Mouse (Mus musculus) hindlimb bud, embryonic 11.5 days (tissue): ENCODE data around the gene Apol7b.
"Not testable (repeated sequence)": the region's sequence is repeated elsewhere in the genome, so short reads cannot be mapped to it uniquely, and the experiment has no call there.

Experiments
- DNase-seq: peaks from one replicate; pipeline ENCODE4 v3.0.0-alpha.2; 2012; ENCODE audit warnings: low read depth, low spot score; ENCODE audit errors: extremely low spot score

Gene Apol7b

DNA sequence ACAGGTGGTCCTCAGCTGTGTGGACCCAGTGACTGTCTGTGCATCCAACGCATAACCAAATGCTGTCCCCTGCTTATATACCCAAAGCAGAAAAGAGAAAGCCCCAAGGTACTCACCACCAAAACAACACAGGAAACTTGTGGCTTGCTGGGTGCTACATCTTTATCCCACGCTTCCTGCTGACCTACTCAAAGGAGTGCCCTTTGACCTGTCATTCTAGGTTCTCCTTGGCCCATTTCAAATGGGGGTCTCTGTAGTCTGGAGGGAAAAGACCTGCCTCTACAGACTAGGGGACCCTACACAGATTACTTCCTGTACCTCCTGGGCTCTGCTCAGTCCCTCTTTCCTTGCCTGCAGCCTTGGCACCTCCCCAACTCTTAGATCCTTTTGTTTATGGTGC, at the start of gene Apol7b:
TSS of gene Apol7b (minus strand) at position 101 of the 400 bp plus-strand sequence.
- DNase-seq: not testable (repeated sequence)

DNA sequence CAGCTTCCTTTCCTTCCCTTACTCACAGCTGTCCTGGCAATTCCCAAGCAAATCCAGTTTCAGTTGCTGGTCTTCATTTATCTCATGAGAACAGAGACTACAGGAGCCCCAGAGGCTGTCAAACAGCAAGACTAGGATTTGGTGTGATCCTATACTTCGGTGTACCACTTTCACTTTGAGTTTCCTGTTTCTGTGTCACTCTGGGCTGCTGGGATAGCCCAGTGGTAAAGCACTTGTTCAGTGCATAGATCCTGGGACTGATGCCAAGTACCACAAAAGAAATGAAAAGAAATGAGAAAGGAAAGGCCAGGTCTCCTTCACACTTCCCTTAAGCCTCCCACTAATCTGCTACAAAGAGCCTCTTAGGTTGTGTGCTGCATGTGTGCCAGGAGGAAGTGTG, 47.4 kb upstream of the Apol7b start:
- not testable (repeated sequence) for DNase-seq

DNA sequence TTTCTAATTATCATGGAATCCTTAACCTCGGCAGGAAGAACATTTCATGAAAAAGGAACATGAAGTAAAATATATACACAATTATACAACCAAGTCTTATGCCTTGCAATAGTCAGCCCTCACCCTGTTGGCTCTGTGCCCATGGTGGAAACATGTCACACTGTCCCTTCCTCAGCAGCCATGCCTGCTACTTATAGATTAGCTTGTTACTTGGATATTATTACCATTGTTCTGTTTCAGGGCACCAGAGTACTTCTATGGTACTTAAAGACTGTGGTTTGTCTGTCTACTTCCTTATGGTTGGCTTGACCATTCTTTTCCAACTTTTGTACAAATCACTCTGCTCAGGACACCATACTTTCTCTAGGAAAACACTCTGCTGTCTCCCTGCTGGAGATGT, 45.9 kb upstream of the Apol7b start:
- not testable (repeated sequence) for DNase-seq

DNA sequence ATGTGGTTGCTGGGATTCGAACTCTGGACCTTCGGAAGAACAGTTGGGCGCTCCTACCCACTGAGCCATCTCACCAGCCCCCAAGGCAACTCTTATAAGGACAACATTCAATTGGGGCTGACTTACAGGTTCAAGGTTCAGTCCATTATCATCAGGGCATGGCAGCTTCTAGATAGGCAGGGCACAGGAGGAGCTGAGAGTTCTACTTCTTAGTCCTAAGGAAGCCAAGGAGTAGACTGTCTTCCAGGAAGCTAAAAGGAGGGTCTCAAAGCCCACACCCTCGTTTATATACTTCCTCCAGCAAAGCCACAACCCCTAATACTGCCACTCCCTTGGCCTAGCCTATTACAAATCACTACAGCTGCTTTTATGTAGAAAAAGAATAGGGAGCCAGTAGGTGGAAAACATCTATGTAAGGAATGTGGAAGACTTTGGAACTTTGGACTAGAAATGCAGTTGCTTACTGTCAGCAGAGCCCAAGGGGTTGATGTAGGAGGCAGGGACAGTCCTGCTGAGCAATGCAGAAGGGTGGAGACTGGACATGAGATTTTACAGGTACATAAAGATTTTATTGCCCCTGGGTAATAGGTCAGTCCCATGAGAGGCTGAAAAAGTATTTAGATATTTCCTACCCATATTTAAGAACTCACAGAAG, 35.0 kb upstream of the Apol7b start:
- no peak for DNase-seq

DNA sequence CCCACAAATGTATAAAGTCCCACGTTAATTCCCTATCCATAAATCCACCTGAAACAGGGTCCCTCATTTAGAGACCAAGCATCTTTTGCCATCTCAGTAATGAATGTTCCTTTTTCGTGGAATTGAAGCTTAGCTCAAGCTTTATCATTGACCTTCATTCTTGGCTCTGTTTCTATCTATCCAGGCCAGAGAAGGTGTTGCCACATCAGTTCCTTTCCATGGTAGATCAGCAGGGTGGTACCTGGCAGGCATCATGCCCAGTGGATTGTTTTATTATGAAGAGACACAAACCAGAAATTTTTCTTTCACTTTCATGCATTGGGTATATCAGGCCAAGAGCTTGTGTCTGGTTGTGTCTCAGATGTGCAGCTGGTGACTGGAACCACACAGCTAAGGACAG, 29.4 kb upstream of the Apol7b start, which contains the start of gene Apol10a:
TSS of gene Apol10a (plus strand) at position 355 of the 400 bp plus-strand sequence.
- DNase-seq: not testable (repeated sequence)

DNA sequence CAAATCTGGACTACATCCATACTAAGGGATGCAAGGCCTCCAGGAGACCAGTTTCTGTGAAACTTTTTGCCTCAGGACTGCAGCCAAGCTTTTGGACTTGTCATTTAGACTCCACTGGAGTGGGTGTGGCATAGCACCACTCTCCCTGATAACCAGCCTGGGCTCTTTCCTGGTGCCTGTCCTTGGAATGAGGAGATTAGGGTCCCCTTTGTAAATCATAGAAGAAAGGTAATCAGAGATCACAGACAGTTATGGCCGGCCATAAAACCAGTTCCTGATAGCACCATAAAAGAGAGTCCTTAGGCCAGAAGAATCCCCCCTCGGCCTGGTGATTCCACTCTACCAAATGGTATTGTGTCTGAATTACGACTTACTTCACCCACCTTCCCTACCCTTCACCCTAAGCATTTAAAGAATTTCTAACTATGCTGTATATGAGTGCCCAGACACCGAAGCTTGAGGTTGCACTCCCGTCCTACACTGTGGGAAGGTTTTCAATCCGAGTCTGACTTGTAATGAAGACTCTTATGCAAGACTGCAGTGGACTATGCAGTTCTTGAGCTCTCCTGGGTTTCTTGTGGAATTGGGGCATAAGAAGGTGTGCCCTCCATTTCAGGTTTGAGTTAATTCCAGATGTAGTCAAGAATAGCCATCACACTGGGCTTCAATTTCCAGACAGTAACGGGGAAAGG, 27.6 kb upstream of the Apol7b start:
- not testable (repeated sequence) for DNase-seq

DNA sequence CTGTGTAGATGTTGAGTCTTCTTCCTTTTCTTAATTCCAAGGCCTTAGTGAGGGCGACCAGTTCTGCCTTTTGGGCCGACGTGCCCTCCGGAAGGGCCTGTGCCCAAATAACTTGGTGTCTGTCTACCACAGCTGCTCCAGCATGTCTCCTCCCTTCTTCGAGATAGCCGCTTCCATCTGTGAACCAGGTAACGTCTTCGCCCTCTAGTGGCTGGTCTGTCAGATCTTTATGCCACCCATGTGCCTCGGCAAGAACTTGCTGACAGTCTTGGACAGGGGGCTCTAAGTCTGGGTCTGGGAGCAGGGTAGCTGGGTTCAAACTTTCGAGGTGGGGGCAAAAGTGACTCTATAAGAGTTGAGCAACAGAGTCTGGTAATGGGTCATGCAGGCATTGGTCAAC, 2.6 kb upstream of the Apol7b start:
- not testable (repeated sequence) for DNase-seq

DNA sequence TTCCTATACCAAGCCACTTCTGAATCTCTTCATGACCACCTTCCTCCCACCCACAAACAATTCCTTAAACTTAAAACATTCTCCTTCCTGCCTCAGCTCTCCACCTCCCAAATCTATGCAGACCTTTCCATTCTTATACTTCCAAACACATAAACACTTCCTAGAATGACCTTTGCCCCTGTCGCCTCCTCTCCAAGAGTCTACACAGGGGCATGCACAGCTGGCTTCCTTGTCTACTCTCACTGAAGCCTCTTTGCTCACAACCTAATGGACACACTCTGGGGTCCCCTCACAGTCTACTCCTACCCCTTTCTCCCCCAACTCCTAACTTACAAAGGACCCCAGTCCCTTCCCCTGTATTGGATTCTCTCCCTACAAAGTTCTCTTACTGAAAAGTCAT, 1.6 kb downstream of the Apol7b start:
- not testable (repeated sequence) for DNase-seq

DNA sequence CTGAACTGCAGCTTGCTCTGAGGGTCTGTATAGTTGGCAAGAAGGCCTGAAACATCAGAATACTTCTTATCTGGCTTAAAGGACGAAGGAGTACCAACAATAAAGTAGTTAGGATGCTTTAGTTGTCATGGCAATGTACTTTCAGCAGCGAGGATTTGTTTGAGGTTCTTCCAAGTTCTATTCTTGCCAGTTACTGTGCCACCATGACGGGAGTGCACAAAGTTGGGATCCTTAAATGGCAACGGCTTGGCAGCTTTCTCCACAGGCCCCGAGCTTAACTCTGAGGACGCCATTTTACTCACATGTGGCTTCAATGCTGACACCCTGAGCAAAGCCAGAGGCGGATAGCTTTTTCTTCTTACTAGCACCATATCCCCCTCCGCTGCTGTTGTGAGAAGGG, 2.5 kb downstream of the Apol7b start:
- DNase-seq: not testable (repeated sequence)

DNA sequence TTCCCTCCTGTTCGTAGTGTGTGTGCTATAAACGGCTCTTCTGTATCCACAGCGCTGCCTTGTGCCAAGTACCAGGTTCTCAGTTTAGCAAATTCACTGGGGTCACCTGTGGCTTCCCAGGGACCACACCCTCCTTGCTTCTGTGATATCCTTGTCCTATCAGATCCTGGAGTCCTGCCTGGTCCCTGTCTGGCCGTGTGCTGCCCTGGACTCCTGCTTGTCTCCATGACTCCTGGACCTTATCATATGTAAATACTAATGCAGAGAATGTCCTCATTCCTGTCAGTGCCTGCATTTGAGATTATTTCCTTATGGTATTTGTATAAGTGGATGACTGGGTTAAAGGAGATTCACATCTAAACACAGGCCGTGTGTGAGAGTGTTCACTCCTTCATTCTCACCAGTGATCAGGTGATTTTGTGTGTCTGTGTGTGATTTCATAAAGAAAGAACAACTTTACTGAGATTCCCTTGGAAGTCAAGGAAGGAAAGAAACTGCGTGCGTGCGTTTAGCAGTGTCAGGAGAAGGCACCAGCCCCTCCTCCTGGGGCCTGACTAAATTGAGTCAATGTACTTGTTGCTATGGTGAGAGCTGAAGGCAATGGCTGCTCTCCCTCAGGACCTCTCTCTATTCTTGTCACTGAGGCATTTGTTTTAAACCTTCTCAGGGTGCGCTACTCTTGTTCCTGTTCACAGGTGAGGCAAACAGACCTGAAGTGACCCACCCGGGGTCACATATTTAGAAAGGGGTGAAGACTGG, 18.4 kb downstream of the Apol7b start:
- DNase-seq: not testable (repeated sequence)

DNA sequence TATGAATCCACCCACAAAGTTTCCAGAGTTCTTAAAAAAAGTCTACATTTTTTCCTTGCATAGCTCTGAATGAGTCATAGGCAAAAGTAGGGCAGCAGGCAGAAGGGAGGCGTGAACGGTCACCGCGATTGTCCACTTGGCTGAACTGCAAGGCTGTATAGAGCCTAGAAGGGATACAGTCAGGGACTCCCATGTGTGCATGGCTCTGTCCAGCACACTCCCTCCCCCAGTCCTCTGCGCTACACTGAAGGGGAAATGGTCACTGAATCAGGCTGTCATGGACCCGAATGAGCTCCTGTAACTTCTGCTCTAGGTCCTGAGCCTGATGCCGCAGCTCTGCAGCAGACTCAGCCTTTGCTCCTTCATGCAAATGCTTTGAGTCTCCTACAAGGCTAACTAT, 24.4 kb downstream of the Apol7b start:
- not testable (repeated sequence) for DNase-seq

DNA sequence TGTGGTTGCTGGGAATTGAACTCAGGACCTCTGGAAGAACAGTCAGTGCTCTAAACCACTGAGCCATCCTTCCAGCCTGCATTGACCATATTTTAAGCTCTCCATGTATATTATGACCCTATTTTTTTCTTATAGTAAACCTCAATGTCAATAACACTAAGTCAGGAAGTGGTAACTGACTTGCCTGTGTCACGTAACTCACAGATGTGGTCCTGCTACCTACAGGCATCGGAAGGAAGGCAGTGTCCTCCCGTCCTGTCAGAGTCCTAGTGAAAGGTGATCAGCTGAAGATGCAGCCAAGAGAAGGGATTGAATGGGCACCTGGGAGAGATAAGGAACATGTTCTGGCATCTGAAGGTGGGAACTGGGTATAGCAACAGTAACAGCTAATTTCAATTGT, 27.6 kb downstream of the Apol7b start:
- not testable (repeated sequence) for DNase-seq

DNA sequence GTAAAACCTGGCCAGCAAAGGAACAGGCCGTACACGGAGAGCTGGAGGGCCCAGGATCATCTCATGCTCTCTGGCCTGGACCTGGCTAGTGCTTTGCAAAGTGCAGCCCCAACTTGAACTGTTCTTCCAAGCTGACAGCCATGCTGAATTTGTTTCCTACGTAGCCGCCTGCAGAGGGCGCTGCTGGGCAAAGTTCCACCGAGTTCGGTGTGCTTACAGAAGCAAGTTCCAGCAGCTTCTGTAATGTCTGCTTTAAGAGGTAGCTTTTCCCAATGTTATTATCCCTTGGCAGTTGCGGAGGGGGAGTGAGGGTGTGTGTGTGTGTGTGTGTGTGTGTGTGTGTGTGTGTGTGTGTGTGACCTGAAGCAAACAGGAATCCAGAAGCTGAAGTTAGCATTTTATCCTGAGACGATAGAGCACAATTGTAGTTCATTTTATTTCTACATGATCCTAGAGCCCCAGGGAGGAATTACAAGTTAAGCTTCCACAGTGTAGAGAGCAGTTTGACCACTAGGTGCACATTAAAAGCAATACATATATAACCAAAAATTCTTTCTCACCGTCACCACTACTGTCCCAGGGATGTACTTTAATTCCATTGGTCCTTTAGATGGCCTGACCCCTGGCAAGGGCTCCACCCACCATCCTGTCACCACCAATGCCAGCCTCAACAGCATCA, 30.5 kb downstream of the Apol7b start:
- DNase-seq: not testable (repeated sequence)

DNA sequence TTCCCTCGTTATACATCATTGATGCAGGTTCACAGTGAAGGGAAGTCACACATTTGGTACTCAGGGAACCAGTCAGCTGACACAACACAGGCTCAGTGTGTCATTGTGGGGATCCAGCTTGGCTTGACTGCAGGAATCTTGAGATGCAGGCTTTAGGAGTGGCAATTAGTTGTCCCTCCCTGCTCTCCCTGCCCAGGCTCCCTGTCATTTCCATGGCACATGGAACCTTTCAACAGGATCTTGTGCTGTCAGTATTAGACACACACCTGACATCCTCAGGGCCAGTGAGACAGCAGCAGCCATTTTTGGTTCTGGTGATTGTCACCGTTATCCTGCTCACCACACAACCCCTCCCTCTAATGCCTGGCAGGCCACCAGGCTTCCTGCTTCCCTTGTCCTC, 31.6 kb downstream of the Apol7b start:
- DNase-seq: not testable (repeated sequence)

DNA sequence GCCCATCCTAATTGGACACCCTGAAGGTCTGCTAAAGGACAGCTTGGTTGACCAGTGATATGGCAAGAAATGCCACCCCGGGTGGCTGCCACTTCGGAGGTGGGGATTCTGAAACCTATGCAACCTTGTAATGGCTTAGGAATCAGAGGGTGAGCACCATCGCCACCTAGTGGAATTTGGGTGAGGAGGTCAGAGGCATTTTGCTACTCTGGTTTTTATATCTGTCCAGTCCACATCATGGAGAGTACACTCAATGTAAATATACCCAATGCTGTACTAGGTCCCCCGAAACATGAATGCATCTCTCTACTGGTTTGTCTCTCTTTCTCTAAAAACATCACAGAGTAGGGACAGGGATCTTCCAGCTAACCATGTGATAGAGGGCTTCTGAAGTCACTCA, 34.6 kb downstream of the Apol7b start:
- not testable (repeated sequence) for DNase-seq

DNA sequence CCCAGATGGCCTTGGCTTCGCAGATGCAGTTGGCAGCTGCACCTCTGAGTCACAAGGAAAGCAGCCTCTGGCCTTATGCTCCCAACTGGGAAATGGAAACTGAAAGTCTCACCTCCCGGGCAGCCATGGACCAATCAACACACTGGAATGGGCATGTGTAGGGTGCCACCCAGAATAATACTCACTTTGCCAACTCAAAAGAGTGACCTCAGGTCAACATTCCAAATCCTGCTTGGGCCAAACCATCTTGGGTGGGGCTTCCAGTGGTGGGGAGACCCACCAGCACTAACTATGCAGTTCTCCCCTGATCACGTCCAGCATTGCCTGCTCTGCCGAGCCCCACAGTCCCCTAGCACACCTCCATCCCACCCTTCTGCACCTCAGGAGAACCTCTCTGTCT, 36.3 kb downstream of the Apol7b start, which contains the start of gene Apol9a:
TSS of gene Apol9a (minus strand) at position 101 of the 400 bp plus-strand sequence.
- not testable (repeated sequence) for DNase-seq

DNA sequence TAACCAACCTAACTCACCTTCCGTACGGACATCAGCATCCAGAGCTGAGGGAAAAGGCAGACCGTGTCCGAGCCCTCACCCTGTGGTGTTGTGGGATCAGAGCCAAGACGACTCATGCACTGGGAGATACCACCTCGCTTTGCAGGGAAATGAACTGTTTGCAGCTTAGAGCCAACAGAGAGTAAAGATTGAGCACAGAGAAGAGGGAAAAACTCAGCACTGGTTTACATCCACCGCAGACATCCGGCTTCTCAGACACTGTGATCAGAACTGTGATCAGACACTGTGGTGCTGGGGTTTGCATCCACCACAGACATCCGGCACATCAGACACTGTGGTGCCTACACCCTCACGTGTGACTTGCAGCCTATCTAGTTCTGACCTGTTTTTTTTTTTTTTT, 40.9 kb downstream of the Apol7b start:
- not testable (repeated sequence) for DNase-seq

DNA sequence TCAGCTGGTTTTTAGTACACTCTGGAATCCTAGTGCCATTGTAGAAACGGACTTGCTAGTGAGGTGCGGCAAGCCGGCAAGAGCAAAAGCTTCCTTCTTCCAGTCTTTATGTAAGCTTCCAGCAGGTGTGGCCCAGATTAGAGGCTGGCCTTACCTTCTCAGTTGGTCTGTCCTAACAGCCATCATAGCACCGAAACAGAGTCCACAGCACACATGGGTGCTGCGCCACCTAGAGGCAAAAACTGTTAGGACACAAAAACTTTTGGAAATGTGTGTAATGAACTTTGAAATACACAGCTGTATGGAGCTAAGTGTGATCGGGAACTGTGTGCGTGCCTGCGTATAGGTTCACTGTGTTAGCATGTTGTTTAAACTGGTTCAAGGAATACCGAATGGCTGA, 48.3 kb downstream of the Apol7b start, which contains the start of gene Apol7a:
TSS of gene Apol7a (minus strand) at position 84 of the 400 bp plus-strand sequence.
- DNase-seq: peak; percentile 10

DNA sequence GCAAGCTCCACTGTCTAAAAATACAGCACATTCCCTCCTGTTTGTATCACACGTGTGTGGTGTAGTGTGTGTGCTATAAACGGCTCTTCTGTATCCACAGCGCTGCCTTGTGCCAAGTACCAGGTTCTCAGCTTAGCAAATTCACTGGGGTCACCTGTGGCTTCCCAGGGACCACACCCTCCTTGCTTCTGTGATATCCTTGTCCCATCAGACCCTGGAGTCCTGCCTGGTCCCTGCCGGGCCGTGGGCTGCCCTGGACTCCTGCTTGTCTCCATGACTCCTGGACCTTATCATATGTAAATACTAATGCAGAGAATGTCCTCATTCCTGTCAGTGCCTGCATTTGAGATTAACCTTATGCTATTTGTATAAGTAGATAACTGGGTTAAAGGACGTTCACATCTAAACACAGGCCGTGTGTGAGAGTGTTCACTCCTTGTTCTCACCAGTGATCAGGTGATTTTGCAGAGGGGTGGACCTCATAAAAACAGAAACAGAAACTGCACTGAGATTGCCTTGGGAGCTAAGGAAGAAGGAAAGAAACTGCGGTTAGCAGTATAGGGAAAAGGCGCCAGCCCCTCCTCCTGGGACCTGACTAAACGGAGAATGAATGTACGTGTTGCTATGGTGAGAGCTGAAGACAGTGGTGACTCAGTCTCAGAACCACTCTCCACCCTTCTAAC, 49.7 kb downstream of the Apol7b start:
- DNase-seq: not testable (repeated sequence)

DNA sequence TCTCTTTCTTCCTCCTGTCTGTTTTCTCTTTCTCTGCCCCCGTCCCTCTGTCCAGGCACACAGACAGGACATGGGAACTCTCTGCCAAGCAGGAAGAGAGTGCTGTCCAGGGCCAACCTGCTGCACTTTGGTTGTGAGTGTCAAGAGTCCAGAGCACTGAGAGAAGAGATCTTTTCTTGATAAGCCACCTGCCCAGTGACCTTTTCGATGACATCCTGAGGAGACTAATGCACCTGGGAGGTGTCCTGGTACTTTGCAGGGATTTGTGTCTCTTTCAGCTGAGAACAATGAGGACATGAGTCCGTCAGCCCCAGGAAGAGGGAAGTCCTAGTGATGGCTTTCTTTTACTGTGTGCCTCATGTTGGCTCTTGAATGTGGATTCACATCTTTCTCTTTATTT, 53.5 kb downstream of the Apol7b start:
- DNase-seq: not testable (repeated sequence)
